Mouse (Mus musculus): ENCODE results near the gene Isg20l2.

The Isg20l2 gene

GRCm38 (mm10) chr3:87913491-87913890, 16.6 kb upstream of the Isg20l2 start:
- no peak for DNase-seq

- no peak for DNase-seq
Measured at GRCm38 (mm10) chr3:87913891-87914290, 16.2 kb upstream of the Isg20l2 start.

DNA sequence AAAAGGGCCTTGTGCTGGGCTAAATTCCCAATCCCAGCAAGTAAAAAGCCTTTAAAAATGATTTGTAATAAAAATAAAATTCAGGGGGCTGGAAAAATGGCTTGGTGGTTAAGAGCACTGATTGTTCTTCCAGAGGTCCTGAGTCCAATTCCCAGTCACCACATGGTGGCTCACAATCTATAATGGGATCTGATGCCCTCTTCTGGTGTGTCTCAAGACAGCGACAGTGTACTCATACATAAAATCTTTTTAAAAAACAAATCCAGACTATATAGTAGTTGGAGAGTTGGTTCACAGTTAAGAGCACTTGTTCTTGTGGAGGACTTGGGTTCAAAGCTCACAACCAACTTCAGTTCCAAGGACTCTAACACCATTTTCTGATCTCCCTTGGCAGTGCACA, 13.1 kb upstream of the Isg20l2 start:
- DNase-seq, result no peak

DNA sequence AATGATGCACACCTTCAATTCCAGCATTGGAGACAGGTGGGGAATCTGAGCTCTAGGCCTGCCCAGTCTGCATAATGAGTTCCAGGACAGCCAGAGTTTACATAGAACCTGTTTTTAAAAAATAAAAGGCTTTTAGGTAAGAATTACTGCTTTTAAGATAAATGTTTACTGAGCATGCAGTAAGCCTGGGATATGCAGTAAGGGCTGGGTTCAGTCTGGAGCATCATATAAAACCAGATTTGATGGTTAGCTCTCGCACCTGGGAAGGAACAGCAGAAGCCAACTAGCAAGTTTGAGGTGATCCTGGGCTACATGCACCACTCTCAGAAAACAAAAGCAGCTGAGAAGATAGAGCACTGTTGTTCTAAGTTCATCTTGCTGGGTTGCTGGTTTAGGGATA, 11.6 kb upstream of the Isg20l2 start:
- no peak for DNase-seq

GRCm38 (mm10) chr3:87919336-87920108, 10.6 kb upstream of the Isg20l2 start, which contains the start of gene Mrpl24:
Mrpl24 (plus strand) TSS chr3:87919506.
- peak; percentile 79 for DNase-seq

GRCm38 (mm10) chr3:87920270-87920943, 9.7 kb upstream of the Isg20l2 start:
- DNase-seq, result no peak

DNA sequence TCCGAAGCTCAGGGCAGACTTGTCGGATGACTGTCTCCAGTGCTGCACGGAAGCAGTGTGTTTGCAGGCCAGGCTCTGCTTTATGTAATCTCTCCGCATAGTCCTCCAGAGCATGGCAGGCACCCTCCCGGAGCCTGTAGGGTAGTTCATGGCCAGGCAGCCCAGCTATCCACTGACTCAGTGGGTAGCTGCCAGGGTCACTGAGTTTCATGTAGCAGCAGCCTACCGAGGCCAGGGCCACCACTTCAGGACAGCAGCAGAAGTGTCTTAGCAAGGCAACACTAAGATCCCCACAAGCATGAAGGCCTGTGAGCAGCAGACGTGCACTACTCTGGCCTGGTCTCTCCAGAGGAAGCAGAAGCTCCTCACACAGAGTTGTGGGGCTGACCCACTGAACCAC, 5.1 kb upstream of the Isg20l2 start:
- DNase-seq, result no peak

DNA sequence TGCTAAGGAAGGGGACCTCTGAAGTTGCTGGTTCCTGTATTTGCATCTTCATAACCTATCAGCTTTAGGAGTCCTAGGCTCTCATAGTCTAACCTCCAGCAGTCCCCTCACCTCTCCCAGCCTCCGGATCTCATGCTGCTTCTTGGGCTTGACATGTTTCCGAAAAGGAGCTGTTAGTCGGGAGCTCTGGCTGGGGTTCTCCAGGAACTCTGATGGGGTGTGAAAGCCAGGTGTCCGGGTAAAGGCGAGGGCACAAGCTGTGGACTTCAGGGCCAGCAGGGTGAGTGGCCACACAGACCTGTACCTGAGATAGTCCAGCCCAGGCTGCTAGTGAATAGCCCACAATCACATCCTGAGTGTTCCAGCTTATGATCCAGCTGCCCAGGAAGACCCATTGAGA, 2.7 kb upstream of the Isg20l2 start:
- no peak for DNase-seq

DNA sequence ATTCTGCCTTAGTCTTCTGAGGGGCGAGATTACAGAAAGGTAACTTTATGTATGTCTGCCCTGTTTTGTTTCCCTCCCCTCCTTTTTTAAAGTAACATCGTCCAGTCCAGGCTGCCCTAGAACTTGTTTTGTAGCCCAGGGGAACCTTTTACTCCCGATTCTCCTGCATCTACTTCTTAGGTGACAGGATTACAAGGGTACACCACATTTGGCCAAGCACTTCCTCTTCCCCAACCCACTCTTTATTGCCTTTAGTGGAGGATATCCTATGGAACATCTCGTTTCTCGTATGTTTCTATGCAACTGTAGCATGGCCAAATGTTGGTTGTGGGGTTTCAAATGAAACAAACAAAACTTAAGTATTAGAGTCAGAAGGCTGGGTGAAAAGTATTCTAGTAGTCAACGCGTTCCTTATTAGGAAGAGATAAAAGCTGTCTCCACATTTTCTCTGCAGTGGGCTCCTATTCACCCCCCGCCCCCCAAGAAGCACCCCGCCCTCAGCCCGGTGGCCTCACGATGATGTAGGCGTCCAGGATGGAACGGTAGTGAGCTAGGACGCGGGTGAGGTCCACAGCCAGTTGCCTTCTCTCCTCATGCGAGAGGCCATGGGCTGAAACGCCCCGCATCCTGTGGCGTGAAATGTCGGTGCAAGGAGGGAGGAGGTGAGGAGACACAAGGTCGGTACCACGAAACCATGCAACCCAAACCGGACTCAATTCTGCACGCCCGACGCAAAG, 605 bp upstream of the Isg20l2 start:
- no peak for DNase-seq

DNA sequence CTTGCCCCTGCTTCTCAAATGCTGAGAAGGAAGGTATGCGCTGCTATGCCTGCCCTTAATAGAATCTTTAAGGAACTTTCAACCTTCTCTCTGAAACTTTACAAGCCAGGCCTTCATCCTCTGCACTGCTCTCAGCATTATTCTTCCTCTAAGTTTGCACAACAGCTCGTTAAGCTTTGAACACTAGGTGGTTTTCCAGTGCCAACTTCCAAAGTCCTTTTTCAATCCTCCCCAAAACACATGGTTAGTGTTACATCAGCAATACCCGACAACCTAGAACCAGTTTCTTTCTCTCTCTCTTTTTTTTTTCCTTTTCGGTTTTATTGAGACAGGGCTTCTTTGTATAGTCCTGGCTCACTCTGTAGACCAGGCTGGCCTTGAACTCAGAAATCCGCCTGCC, 3.9 kb downstream of the Isg20l2 start:
- no peak for DNase-seq

- no peak for DNase-seq
Measured at GRCm38 (mm10) chr3:87934501-87934900, 4.4 kb downstream of the Isg20l2 start.

GRCm38 (mm10) chr3:87935201-87935600, 5.1 kb downstream of the Isg20l2 start:
- no peak for DNase-seq

- DNase-seq, result peak; percentile 93
Measured at GRCm38 (mm10) chr3:87935776-87936175, 5.7 kb downstream of the Isg20l2 start.

- no peak for DNase-seq
Measured at GRCm38 (mm10) chr3:87940611-87941010, 10.5 kb downstream of the Isg20l2 start.

DNA sequence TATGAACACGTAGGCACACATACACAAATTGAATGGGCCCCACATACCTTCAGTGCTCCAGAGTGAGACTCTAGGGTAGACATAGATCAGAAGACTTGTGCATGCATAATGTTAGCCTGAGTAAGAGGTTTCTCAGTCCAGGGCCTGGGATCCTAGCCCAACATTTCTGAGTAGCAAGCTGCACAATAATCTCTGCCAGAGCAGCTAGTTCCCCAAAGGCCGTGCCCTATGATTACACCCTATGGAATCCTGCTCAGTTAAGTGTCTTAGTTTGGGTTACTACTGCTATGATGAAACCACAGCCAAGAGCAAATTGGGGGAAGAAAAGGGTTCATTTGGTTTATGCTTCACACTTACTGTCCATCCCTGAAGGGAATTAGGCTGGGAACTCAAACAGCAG, 12.4 kb downstream of the Isg20l2 start:
- DNase-seq, result no peak

DNA sequence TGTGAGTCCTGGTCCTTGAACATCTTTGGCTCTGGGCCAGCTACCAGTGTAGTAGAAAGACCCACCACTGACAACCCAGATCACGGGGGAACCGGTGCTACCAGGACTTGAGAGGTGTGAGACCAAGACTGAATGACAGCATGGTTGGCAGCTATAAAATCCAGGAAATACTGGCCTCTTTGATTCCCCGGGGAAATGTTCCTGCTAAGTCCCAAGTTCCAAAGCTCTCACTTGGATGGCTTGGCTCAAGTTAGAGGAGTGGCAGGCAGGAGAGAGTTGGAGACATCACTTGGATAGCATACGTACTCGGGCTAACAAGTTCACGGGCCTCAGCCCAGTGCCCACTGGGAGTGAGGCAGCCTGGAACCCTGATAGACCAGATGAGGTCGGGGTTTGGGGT, 13.5 kb downstream of the Isg20l2 start:
- DNase-seq, result no peak

DNA sequence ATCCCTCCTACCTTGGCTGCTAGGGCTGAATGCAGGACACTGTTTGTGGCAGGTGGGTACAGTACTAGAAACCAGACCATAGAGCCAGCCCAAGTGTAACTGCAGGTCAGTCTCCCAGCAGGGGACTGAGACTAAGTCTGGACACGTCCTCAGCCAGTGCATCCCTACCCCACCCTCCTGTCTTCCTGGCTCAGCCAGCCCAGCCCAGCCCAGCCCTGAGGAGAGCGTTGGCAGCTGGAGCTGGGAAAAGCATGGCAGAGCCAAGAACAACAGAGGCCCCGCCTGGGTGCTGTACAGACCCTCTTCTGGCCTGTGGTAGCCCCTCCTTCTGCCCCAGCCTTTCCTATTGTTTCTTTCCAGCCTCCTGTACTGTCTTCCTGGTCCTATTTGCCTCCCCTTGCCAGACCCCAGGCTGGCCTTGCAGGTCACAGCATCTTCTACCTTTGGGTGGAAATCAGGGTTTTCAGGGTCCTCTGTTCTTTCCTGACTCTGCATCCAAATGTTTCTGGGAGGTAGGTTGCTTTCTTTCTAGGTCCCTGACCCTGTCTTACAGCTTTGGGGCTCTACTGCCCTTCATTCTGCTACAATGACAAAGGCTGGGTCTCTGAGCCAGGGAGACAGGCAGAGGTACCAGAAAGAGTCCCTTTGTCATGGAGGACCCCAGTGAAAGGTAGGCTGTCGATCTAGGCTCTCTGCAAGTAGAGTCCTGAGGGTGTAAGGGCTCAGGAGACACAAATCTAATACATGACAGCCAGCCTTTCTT, 14.9 kb downstream of the Isg20l2 start:
- no peak for DNase-seq

GRCm38 (mm10) chr3:87945781-87946540, 15.8 kb downstream of the Isg20l2 start:
- no peak for DNase-seq

DNA sequence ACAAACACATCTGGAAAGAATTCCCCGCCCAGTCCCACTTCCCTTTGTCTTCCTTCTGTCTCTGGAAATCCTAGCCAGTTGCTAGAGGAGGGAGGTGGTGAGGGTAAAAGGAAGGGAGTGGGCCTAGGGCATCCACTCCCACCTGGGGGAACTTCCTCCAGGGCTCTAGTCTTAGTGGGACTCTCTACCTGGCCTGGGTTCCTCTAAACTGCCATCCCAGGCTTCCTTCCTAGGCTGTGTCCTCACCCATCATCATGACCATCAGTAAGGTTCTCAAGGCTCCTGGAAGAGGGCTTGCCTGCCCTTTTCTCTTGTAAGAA, 16.4 kb downstream of the Isg20l2 start:
- no peak for DNase-seq

- DNase-seq, result no peak
Measured at GRCm38 (mm10) chr3:87947056-87947810, 17.1 kb downstream of the Isg20l2 start.

- no peak for DNase-seq
Measured at GRCm38 (mm10) chr3:87947811-87948199, 17.7 kb downstream of the Isg20l2 start.
